Mouse (Mus musculus): Measurements from ENCODE around the gene E2f1. TPM values are rescaled to one million over a fixed set of nuclear protein-coding genes. Genes with fewer than 3 reads are reported as not detected.

The E2f1 gene
- polyA plus RNA-seq, 1 experiment from 2014 or later: 30.7 TPM

- Histone ChIP-seq H3K9ac (no peak overlapping the region), H3K4me2 (replicated peaks) (no peak overlapping the region), H3K4me1 (no peaks in the 10 kb centered on the region), H3K9me3 (replicated peaks) (no peaks in the 10 kb centered on the region), H3K36me3 (peaks cover 29% of the 10 kb centered on the region), H3K4me3 (no peak overlapping the region), H3K27ac (no peak overlapping the region), H3K27me3 (no peaks in the 10 kb centered on the region)
- ATAC-seq (ENCODE audit: low FRiP score): no peak
- WGBS: 95% methylated on average over 5 of the region's 5 CpGs
Measured at GRCm38 (mm10) chr2:154517424-154517823, 52.3 kb downstream of the E2f1 start.

GRCm38 (mm10) chr2:154516944-154517343 lies 52.7 kb downstream of the E2f1 start:
- no peaks in the 10 kb centered on the region for H3K4me1 ChIP-seq
- no peak overlapping the region for H3K27ac ChIP-seq
- H3K27me3 ChIP-seq: no peaks in the 10 kb centered on the region
- no peak overlapping the region for H3K4me3 ChIP-seq
- ATAC-seq (ENCODE audit: low FRiP score): no peak
- no peak overlapping the region for H3K4me2 ChIP-seq (replicated peaks)
- no peak overlapping the region for H3K9ac ChIP-seq
- no peaks in the 10 kb centered on the region for H3K9me3 ChIP-seq (replicated peaks)
- 94% methylated on average over 3 of the region's 3 CpGs for WGBS
- H3K36me3 ChIP-seq: peaks cover 31% of the 10 kb centered on the region

GRCm38 (mm10) chr2:154510141-154510540 lies 59.6 kb downstream of the E2f1 start:
- Histone ChIP-seq H3K27ac (no peak overlapping the region), H3K9ac (no peak overlapping the region), H3K27me3 (no peaks in the 10 kb centered on the region), H3K9me3 (replicated peaks) (no peaks in the 10 kb centered on the region), H3K4me3 (no peak overlapping the region), H3K36me3 (peaks cover 30% of the 10 kb centered on the region), H3K4me1 (0 out of 2 replicates have a peak, but pooled peaks cover 2% of the 10 kb centered on the region), H3K4me2 (replicated peaks) (no peak overlapping the region)
- WGBS: 92% methylated on average over 3 of the region's 3 CpGs
- no peak for ATAC-seq (ENCODE audit: low FRiP score)

Other genes starting within 250 kb of the E2f1 start
- gene Cdk5rap1, start 196.9 kb downstream of the E2f1 start, polyA plus RNA-seq (2016; fragmentation: Nextera tagmentation; extraction: Ambion mirVana): 13.7 and 16.3 TPM in 2 replicates
- gene Snta1, start 161.8 kb downstream of the E2f1 start, polyA plus RNA-seq (2016; fragmentation: Nextera tagmentation; extraction: Ambion mirVana): 8.9 and 9.7 TPM in 2 replicates
- 68.0 and 77.3 TPM in 2 replicates for gene Cbfa2t2, start 133.4 kb downstream of the E2f1 start, polyA plus RNA-seq (2016; fragmentation: Nextera tagmentation; extraction: Ambion mirVana)
- gene 1700003F12Rik, start 22.8 kb downstream of the E2f1 start, polyA plus RNA-seq (2016; fragmentation: Nextera tagmentation; extraction: Ambion mirVana): 1.4 and 3.2 TPM in 2 replicates
- gene Actl10, start 18.1 kb downstream of the E2f1 start, polyA plus RNA-seq (2016; fragmentation: Nextera tagmentation; extraction: Ambion mirVana): 0.92 and 0.96 TPM in 2 replicates
- gene Necab3, start 11.0 kb downstream of the E2f1 start, polyA plus RNA-seq (2016; fragmentation: Nextera tagmentation; extraction: Ambion mirVana): 11.6 and 12.3 TPM in 2 replicates
- 14.1 and 14.3 TPM in 2 replicates for gene Pxmp4, start 33.8 kb upstream of the E2f1 start, polyA plus RNA-seq (2016; fragmentation: Nextera tagmentation; extraction: Ambion mirVana)
- gene Zfp341, start 43.4 kb upstream of the E2f1 start, polyA plus RNA-seq (2016; fragmentation: Nextera tagmentation; extraction: Ambion mirVana): 1.1 and 1.3 TPM in 2 replicates
- not detected in 2 replicates for gene 4930519P11Rik, start 43.5 kb upstream of the E2f1 start, polyA plus RNA-seq (2016; fragmentation: Nextera tagmentation; extraction: Ambion mirVana)
- gene Chmp4b, start 81.8 kb upstream of the E2f1 start, polyA plus RNA-seq (2016; fragmentation: Nextera tagmentation; extraction: Ambion mirVana): 26.6 and 28.4 TPM in 2 replicates
- 0.36 TPM in 1 of 2 replicates, not detected in the other for gene Gm14214, start 200.1 kb upstream of the E2f1 start, polyA plus RNA-seq (2016; fragmentation: Nextera tagmentation; extraction: Ambion mirVana)
- 34.1 and 37.7 TPM in 2 replicates for gene Raly, start 221.2 kb upstream of the E2f1 start, polyA plus RNA-seq (2016; fragmentation: Nextera tagmentation; extraction: Ambion mirVana)
- 1.7 and 3.0 TPM in 2 replicates for gene a, start 221.5 kb upstream of the E2f1 start, polyA plus RNA-seq (2016; fragmentation: Nextera tagmentation; extraction: Ambion mirVana)

All from hindbrain, embryonic 12.5 days (tissue).